Mouse (Mus musculus): Measurements from ENCODE around the gene Stk16. TPM values are rescaled to one million over a fixed set of nuclear protein-coding genes. Genes with fewer than 3 reads are reported as not detected.

Stk16 gene
- total RNA-seq, 2 experiments from 2014 or later, result 80.3 to 85.9 TPM

- intact Hi-C loops (cut with DNase I), result loop anchor here (2.0 kb wide), 1 partner anchor 35 kb away; no protein-coding TSS in a partner anchor
- peak; percentile 4 to 7 for DNase-seq (ENCODE audit: low spot score in 2 of 2)
These were observed 44.9 kb downstream of the Stk16 start for GRCm38 (mm10) chr1:75255516-75256046.

- no peak for DNase-seq (ENCODE audit: low spot score in 2 of 2)
- intact Hi-C loops (cut with DNase I), result no loop called here
These were observed 50.6 kb downstream of the Stk16 start for GRCm38 (mm10) chr1:75261278-75261677.

GRCm38 (mm10) chr1:75262969-75263951 is 52.6 kb downstream of the Stk16 start:
- DNase-seq (ENCODE audit: low spot score in 2 of 2), result peak in 1 of 2 experiments; percentile 75
- intact Hi-C loops (cut with DNase I), result loop anchor here (2.0 kb wide), 2 partner anchors 28 to 44 kb away; partner anchors contain the start of gene Tuba4a

GRCm38 (mm10) chr1:75264091-75264880 is 53.6 kb downstream of the Stk16 start, which contains the start of gene Ptprn:
Gene Ptprn (minus strand): TSS chr1:75264502.
- intact Hi-C loops (cut with DNase I), result loop anchor here (2.0 kb wide), 1 partner anchor 15 kb away; the partner anchor contains the start of gene Resp18
- DNase-seq (ENCODE audit: low spot score in 2 of 2), result peak; percentile 78 to 88

Small RNA genes lying within 50 kb of the gene (microRNA-seq; reads per million reads assigned to microRNA genes)
- gene Gm27943, result not detected

Other genes with a start within 250 kb of the Stk16 start
- 1 to 10 TPM; 1.7 to 3.4 TPM for gene Nhej1, start 85.6 kb upstream of the Stk16 start, total RNA-seq (2021)
- gene Slc23a3, start 76.9 kb upstream of the Stk16 start, total RNA-seq (2021), result under 1 TPM; 0.84 to 0.88 TPM
- 10 to 100 TPM; 28.8 to 32.6 TPM for gene Cnppd1, start 68.1 kb upstream of the Stk16 start, total RNA-seq (2021)
- gene Retreg2, start 68.1 kb upstream of the Stk16 start, total RNA-seq (2021), result 100 to 1,000 TPM; 184 to 202 TPM
- 10 to 100 TPM; 25.9 to 30.1 TPM for gene Zfand2b, start 42.2 kb upstream of the Stk16 start, total RNA-seq (2021)
- gene Abcb6, start 30.4 kb upstream of the Stk16 start, total RNA-seq (2021), result 10 to 100 TPM; 22.8 to 24.7 TPM
- gene Ankzf1, start 18.7 kb upstream of the Stk16 start, total RNA-seq (2021), result 10 to 100 TPM; 21.6 to 31.7 TPM
- 100 to 1,000 TPM; 138 to 146 TPM for gene Atg9a, start 18.6 kb upstream of the Stk16 start, total RNA-seq (2021)
- 10 to 100 TPM; 10.4 to 15.8 TPM for gene Glb1l, start within 50 bp of the Stk16 start, total RNA-seq (2021)
- gene Tuba4a, start 9.0 kb downstream of the Stk16 start, total RNA-seq (2021), result 100 to 1,000 TPM; 579 to 672 TPM
- gene A630095N17Rik, start 21.3 kb downstream of the Stk16 start, total RNA-seq (2021), result not detected
- 10 to 100 TPM; 91.6 to 97.6 TPM for gene Dnajb2, start 25.6 kb downstream of the Stk16 start, total RNA-seq (2021)
- 100 to 1,000 TPM; 468 to 499 TPM for gene Ptprn, start 53.7 kb downstream of the Stk16 start, total RNA-seq (2021)
- 100 to 1,000 TPM; 122 to 146 TPM for gene Resp18, start 67.6 kb downstream of the Stk16 start, total RNA-seq (2021)
- 10 to 100 TPM; 51.9 to 55.9 TPM for gene Dnpep, start 107.2 kb downstream of the Stk16 start, total RNA-seq (2021)
- gene Des, start 149.5 kb downstream of the Stk16 start, total RNA-seq (2021), result 1 to 10 TPM in 1 of 2 experiments, under 1 TPM in 1; 0.84 to 1.5 TPM
- gene Speg, start 164.5 kb downstream of the Stk16 start, total RNA-seq (2021), result 100 to 1,000 TPM; 173 to 212 TPM
- 10 to 100 TPM; 50.0 to 59.0 TPM for gene Gmppa, start 225.1 kb downstream of the Stk16 start, total RNA-seq (2021)
- 10 to 100 TPM; 13.2 to 15.7 TPM for gene Asic4, start 239.6 kb downstream of the Stk16 start, total RNA-seq (2021)

All from left cerebral cortex, postnatal 36 days (tissue).